Mouse (Mus musculus): ENCODE data around the gene Skor1.

Gene Skor1

GRCm38 (mm10) chr9:63091101-63091921 lies 57.5 kb downstream of the Skor1 start:
- DNase-seq (ENCODE audit: low read depth, low spot score) = no peak

- DNase-seq (ENCODE audit: low read depth, low spot score) = no peak
Observed at GRCm38 (mm10) chr9:63089141-63089540, 59.6 kb downstream of the Skor1 start.

All from forelimb bud, embryonic 11.5 days (tissue).